Mouse (Mus musculus): ENCODE measurements around the gene Fga. TPM values are rescaled to one million over a fixed set of nuclear protein-coding genes. Genes with fewer than 3 reads are reported as not detected.

Fga gene
- polyA plus RNA-seq, 1 experiment from 2014 or later = not detected

- Histone ChIP-seq H3K27me3 (ENCODE audit: control insufficient read depth, insufficient read depth, low read length) (no peaks in the 10 kb centered on the region), H3K9me3 (ENCODE audit: control insufficient read depth, low read length) (no peaks in the 10 kb centered on the region), H3K9ac (ENCODE audit: low read length) (no peak overlapping the region), H3K27ac (ENCODE audit: low read depth, low read length) (no peak overlapping the region), H3K4me2 (ENCODE audit: low read depth, low read length, severe bottlenecking) (no peak overlapping the region), H3K4me3 (ENCODE audit: low read depth, low read length) (no peak overlapping the region), H3K36me3 (ENCODE audit: control insufficient read depth, insufficient read depth, low read length) (no peaks in the 10 kb centered on the region), H3K4me1 (replicated peaks; ENCODE audit: control insufficient read depth, insufficient read depth, low read length) (0 out of 2 replicates have a peak, but pooled peaks cover 2% of the 10 kb centered on the region)
- ATAC-seq (replicated peaks; ENCODE audit: low FRiP score) (no peak), DNase-seq (ENCODE audit: low spot score) (no peak)
- 89% methylated on average over 8 of the region's 8 CpGs for WGBS
Measured at GRCm38 (mm10) chr3:83033801-83034200, 7.9 kb downstream of the Fga start.

DNA sequence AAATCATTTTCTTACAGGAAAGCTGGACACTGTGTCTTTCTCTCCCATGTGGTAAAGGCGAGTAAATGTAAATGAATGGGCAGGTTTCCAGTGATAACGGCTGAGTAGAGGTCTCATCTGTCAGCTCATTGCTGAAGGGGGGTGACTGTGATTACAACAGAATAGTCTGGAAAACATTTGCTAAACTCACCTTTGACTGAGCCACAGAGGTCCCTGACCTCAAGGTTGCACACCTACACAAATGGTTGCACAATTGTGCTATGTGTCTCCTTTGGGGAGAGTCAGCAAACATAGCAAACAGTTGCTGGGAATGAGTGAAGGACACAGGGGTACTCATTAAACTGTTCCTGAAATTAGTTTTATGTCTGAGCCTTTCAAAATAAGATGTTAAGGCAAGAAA, 13.0 kb downstream of the Fga start:
- Histone ChIP-seq H3K27ac (ENCODE audit: low read depth, low read length) (no peak overlapping the region), H3K27me3 (ENCODE audit: control insufficient read depth, insufficient read depth, low read length) (no peaks in the 10 kb centered on the region), H3K9me3 (ENCODE audit: control insufficient read depth, low read length) (no peaks in the 10 kb centered on the region), H3K36me3 (ENCODE audit: control insufficient read depth, insufficient read depth, low read length) (no peaks in the 10 kb centered on the region), H3K9ac (ENCODE audit: low read length) (no peak overlapping the region), H3K4me2 (ENCODE audit: low read depth, low read length, severe bottlenecking) (no peak overlapping the region), H3K4me1 (replicated peaks; ENCODE audit: control insufficient read depth, insufficient read depth, low read length) (no peaks in the 10 kb centered on the region), H3K4me3 (ENCODE audit: low read depth, low read length) (no peak overlapping the region)
- 86% methylated on average over 2 of the region's 2 CpGs for WGBS
- DNase-seq (ENCODE audit: low spot score) (no peak), ATAC-seq (replicated peaks; ENCODE audit: low FRiP score) (no peak)

DNA sequence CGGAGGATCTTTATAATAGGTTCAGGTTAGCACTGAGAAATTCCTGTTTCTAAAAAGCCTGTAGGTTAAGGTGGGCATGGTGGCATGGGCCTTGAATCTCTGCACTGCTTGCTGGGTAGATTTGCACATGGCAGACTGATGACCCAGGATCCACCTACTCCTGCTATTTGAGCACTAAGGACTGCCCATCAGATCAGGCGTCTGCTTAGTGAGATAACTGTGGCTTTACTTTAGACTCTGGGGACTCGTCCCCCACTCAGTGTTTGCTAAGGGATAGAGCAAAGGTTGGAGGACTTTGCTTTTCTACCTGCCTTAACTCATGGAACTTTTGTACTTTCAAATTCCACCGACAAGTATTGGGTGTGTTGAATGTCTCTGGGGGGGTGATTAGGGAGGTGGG, 13.8 kb downstream of the Fga start:
- Histone ChIP-seq H3K36me3 (ENCODE audit: control insufficient read depth, insufficient read depth, low read length) (no peaks in the 10 kb centered on the region), H3K9ac (ENCODE audit: low read length) (no peak overlapping the region), H3K4me3 (ENCODE audit: low read depth, low read length) (no peak overlapping the region), H3K4me1 (replicated peaks; ENCODE audit: control insufficient read depth, insufficient read depth, low read length) (no peaks in the 10 kb centered on the region), H3K27ac (ENCODE audit: low read depth, low read length) (no peak overlapping the region), H3K9me3 (ENCODE audit: control insufficient read depth, low read length) (no peaks in the 10 kb centered on the region), H3K4me2 (ENCODE audit: low read depth, low read length, severe bottlenecking) (no peak overlapping the region), H3K27me3 (ENCODE audit: control insufficient read depth, insufficient read depth, low read length) (no peaks in the 10 kb centered on the region)
- 76% methylated on average over 4 of the region's 4 CpGs for WGBS
- DNase-seq (ENCODE audit: low spot score) (no peak), ATAC-seq (replicated peaks; ENCODE audit: low FRiP score) (no peak)

DNA sequence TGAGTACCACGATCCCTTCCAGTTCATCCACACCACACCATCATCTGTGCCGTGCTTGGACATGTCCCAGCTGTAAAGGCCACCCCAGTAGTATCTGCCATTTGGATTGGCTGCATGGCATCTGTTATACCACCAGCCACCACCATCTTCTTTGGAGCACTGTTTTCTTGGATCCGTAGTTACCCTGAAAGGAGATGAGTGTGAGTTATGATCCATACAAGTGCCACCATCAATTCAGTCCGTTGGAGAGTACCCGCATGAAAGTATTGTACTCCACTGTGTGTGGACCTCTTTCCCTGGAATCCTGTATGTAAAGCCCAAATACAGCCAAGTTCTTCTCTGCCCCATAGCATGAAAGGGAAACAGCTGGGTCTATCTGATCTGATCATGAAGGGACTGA, 16.6 kb downstream of the Fga start:
- Histone ChIP-seq H3K36me3 (ENCODE audit: control insufficient read depth, insufficient read depth, low read length) (no peaks in the 10 kb centered on the region), H3K9me3 (ENCODE audit: control insufficient read depth, low read length) (no peaks in the 10 kb centered on the region), H3K27me3 (ENCODE audit: control insufficient read depth, insufficient read depth, low read length) (no peaks in the 10 kb centered on the region), H3K9ac (ENCODE audit: low read length) (no peak overlapping the region), H3K4me1 (replicated peaks; ENCODE audit: control insufficient read depth, insufficient read depth, low read length) (no peaks in the 10 kb centered on the region), H3K4me3 (ENCODE audit: low read depth, low read length) (no peak overlapping the region), H3K4me2 (ENCODE audit: low read depth, low read length, severe bottlenecking) (no peak overlapping the region), H3K27ac (ENCODE audit: low read depth, low read length) (no peak overlapping the region)
- ATAC-seq (replicated peaks; ENCODE audit: low FRiP score) = no peak
- no peak for DNase-seq (ENCODE audit: low spot score)
- 89% methylated on average over 5 of the region's 5 CpGs for WGBS

GRCm38 (mm10) chr3:83046649-83047048, 20.8 kb downstream of the Fga start:
- Histone ChIP-seq H3K4me1 (replicated peaks; ENCODE audit: control insufficient read depth, insufficient read depth, low read length) (no peaks in the 10 kb centered on the region), H3K27me3 (ENCODE audit: control insufficient read depth, insufficient read depth, low read length) (no peaks in the 10 kb centered on the region), H3K9me3 (ENCODE audit: control insufficient read depth, low read length) (no peaks in the 10 kb centered on the region), H3K27ac (ENCODE audit: low read depth, low read length) (no peak overlapping the region), H3K4me2 (ENCODE audit: low read depth, low read length, severe bottlenecking) (no peak overlapping the region), H3K9ac (ENCODE audit: low read length) (no peak overlapping the region), H3K4me3 (ENCODE audit: low read depth, low read length) (no peak overlapping the region), H3K36me3 (ENCODE audit: control insufficient read depth, insufficient read depth, low read length) (no peaks in the 10 kb centered on the region)
- ATAC-seq (replicated peaks; ENCODE audit: low FRiP score) (no peak), DNase-seq (ENCODE audit: low spot score) (no peak)
- WGBS = 91% methylated on average over 11 of the region's 11 CpGs

GRCm38 (mm10) chr3:83049680-83050079, 23.8 kb downstream of the Fga start, which contains the start of gene Fgb:
Gene Fgb, minus strand, starts transcription at chr3:83049863.
- Histone ChIP-seq H3K27ac (ENCODE audit: low read depth, low read length) (no peak within 1 kb of the TSS), H3K27me3 (ENCODE audit: control insufficient read depth, insufficient read depth, low read length) (no peaks in the 10 kb centered on the region), H3K36me3 (ENCODE audit: control insufficient read depth, insufficient read depth, low read length) (no peaks in the 10 kb centered on the region), H3K9ac (ENCODE audit: low read length) (no peak within 1 kb of the TSS), H3K9me3 (ENCODE audit: control insufficient read depth, low read length) (no peaks in the 10 kb centered on the region), H3K4me3 (ENCODE audit: low read depth, low read length) (no peak within 1 kb of the TSS), H3K4me2 (ENCODE audit: low read depth, low read length, severe bottlenecking) (no peak within 1 kb of the TSS), H3K4me1 (replicated peaks; ENCODE audit: control insufficient read depth, insufficient read depth, low read length) (no peaks in the 10 kb centered on the region)
- WGBS = 89% methylated on average over 8 of the region's 8 CpGs
- ATAC-seq (replicated peaks; ENCODE audit: low FRiP score) (no peak), DNase-seq (ENCODE audit: low spot score) (no peak)

DNA sequence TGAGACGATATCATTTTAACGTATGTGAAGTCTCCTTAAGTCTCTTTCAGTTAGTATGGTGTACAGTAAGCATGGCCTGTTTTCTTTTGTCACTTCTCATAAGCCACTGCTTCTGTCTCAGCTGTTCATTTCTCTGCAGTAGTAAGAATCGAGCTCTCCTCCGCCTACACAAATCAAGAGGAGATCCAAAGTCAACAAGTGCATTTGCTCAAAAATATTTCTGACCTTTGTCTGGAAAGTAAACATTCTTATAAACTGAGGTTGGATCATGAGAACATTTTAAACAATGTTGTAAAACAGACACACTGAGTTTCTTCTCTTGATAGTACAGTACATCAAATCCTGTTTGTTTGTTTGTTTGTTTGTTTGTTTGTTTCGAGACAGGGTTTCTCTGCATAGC, 24.8 kb downstream of the Fga start:
- no peak overlapping the region for H3K9ac ChIP-seq (ENCODE audit: low read length)
- DNase-seq (ENCODE audit: low spot score) = no peak
- no peaks in the 10 kb centered on the region for H3K4me1 ChIP-seq (replicated peaks; ENCODE audit: control insufficient read depth, insufficient read depth, low read length)
- H3K4me3 ChIP-seq (ENCODE audit: low read depth, low read length) = no peak overlapping the region
- H3K9me3 ChIP-seq (ENCODE audit: control insufficient read depth, low read length) = no peaks in the 10 kb centered on the region
- H3K36me3 ChIP-seq (ENCODE audit: control insufficient read depth, insufficient read depth, low read length) = no peaks in the 10 kb centered on the region
- H3K4me2 ChIP-seq (ENCODE audit: low read depth, low read length, severe bottlenecking) = no peak overlapping the region
- H3K27ac ChIP-seq (ENCODE audit: low read depth, low read length) = no peak overlapping the region
- WGBS = 77% methylated on average over 5 of the region's 5 CpGs
- H3K27me3 ChIP-seq (ENCODE audit: control insufficient read depth, insufficient read depth, low read length) = no peaks in the 10 kb centered on the region
- no peak for ATAC-seq (replicated peaks; ENCODE audit: low FRiP score)

DNA sequence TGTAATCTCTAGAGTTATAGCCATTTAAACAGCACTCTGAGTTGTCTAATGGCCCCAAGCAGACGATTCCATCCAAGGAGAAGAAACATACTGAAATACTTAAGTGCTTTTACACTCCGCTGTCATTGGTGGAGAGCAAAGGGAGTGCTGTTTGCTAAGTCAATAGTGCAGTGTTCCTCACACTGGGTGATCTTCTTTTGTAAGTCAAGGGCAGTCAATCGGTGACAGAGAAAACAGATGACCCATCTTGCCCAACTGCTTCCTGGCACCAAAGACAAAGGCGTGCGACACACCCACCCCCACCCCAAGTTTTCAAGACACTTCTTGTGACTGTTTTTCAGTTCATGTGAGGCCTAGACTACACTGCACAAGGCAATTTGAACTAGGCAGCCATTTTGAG, 26.2 kb downstream of the Fga start:
- Histone ChIP-seq H3K9me3 (ENCODE audit: control insufficient read depth, low read length) (no peaks in the 10 kb centered on the region), H3K4me2 (ENCODE audit: low read depth, low read length, severe bottlenecking) (no peak overlapping the region), H3K27ac (ENCODE audit: low read depth, low read length) (no peak overlapping the region), H3K36me3 (ENCODE audit: control insufficient read depth, insufficient read depth, low read length) (no peaks in the 10 kb centered on the region; the same call in 1 of the 2 replicates), H3K27me3 (ENCODE audit: control insufficient read depth, insufficient read depth, low read length) (no peaks in the 10 kb centered on the region), H3K4me1 (replicated peaks; ENCODE audit: control insufficient read depth, insufficient read depth, low read length) (peaks cover 3% of the 10 kb centered on the region; the same call in 1 of the 2 replicates), H3K9ac (ENCODE audit: low read length) (no peak overlapping the region), H3K4me3 (ENCODE audit: low read depth, low read length) (no peak overlapping the region)
- ATAC-seq (replicated peaks; ENCODE audit: low FRiP score) = no peak
- 91% methylated on average over 5 of the region's 5 CpGs for WGBS
- no peak for DNase-seq (ENCODE audit: low spot score)

DNA sequence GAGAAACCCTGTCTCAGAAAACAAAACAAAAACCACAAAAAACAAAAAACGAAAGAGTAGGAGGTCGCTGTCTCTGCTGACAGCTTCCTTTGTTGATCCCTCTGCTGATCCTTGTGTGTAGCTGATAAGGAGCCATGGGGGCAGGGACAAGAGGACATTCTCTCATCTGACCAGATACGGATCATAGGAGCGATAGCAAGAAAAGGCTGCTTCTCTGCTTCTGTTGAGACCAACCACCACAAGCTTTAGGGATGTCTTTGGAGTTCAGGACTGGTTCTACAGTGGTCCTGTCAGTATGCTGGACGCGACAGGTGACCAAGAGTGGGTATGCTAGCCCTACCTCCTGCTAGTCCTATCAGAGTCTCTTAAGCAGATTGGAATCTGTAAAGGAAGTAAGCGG, 27.2 kb downstream of the Fga start:
- Histone ChIP-seq H3K4me3 (ENCODE audit: low read depth, low read length) (no peak overlapping the region), H3K4me1 (replicated peaks; ENCODE audit: control insufficient read depth, insufficient read depth, low read length) (peaks cover 3% of the 10 kb centered on the region; the same call in 1 of the 2 replicates), H3K9ac (ENCODE audit: low read length) (no peak overlapping the region), H3K27ac (ENCODE audit: low read depth, low read length) (no peak overlapping the region), H3K4me2 (ENCODE audit: low read depth, low read length, severe bottlenecking) (no peak overlapping the region), H3K27me3 (ENCODE audit: control insufficient read depth, insufficient read depth, low read length) (no peaks in the 10 kb centered on the region), H3K9me3 (ENCODE audit: control insufficient read depth, low read length) (no peaks in the 10 kb centered on the region), H3K36me3 (ENCODE audit: control insufficient read depth, insufficient read depth, low read length) (no peaks in the 10 kb centered on the region; the same call in 1 of the 2 replicates)
- DNase-seq (ENCODE audit: low spot score) (no peak), ATAC-seq (replicated peaks; ENCODE audit: low FRiP score) (no peak)
- WGBS = 89% methylated on average over 7 of the region's 7 CpGs

Data from forebrain, embryonic 11.5 days (tissue).